Mouse (Mus musculus) cerebellum, adult 11 months (tissue): ENCODE measurements around the gene Olfr1354.
"Not testable (repeated sequence)": the region's sequence is repeated elsewhere in the genome, so short reads cannot be mapped to it uniquely, and the experiment has no call there.

Source experiments
- DNase-seq: peaks from one replicate; pipeline ENCODE4 v3.0.0; 2022

The Olfr1354 gene

GRCm38 (mm10) chr10:78912871-78913270 is at the start of gene Olfr1354:
Olfr1354 (plus strand) TSS chr10:78913171.
- not testable (repeated sequence) for DNase-seq

GRCm38 (mm10) chr10:78875240-78875639 is 37.7 kb upstream of the Olfr1354 start, which contains the start of gene Olfr1355:
Olfr1355 (plus strand) TSS chr10:78875540.
- no peak for DNase-seq

GRCm38 (mm10) chr10:78950336-78950735 is 37.4 kb downstream of the Olfr1354 start, which contains the start of gene Olfr8:
Olfr8 (plus strand) TSS chr10:78950636.
- not testable (repeated sequence) for DNase-seq

GRCm38 (mm10) chr10:78963009-78963408 is 50.0 kb downstream of the Olfr1354 start, which contains the start of gene Olfr1353:
Olfr1353 (plus strand) TSS chr10:78963309.
- DNase-seq: not testable (repeated sequence)
